Mouse (Mus musculus) megakaryocyte progenitor cell, adult 5-6 weeks (primary cell): Measurements from ENCODE around the gene Eif2s2. TPM values are rescaled to one million over a fixed set of nuclear protein-coding genes. Genes with fewer than 3 reads are reported as not detected.

Experiments used
- ATAC-seq: replicated peaks from 2 replicates; pipeline ENCODE4 v1.8.0; 2016; ENCODE audit warnings: mild to moderate bottlenecking, moderate TSS enrichment, inconsistent platforms; ENCODE audit not compliant: poor library complexity
- total RNA-seq, 2 experiments: library from RNA; stranded (forward) in 1 of 2; stranded (reverse) in 1 of 2; fragments of 157-497, 149-512 nt in 1 of 2; fragments of 200-1000 nt in 1 of 2; gene quantifications; 2 replicates each; pipeline versions ENCODE4 v1.2.3 to v1.2.4; 2015 to 2017

Gene Eif2s2
- total RNA-seq, 2 experiments from 2014 or later = 199 to 224 TPM

DNA sequence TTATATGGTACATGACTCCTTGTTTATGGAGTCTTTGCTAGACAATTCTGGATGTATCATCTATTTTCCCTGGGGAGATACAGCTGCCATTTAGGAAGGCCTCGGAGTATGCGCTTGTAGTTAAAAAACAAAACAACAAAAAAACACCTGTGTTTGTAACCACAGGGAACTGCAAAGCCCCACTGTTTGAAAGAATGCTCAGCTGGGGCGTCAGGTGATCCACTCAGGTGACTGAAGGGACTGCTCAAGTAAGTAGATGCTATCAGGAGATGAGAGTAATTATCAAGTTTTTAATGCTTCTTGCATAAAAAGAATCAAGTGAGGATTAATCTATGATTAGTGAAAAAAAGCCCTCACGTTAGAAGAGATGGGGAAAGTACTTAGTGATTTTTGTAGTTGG, 813 bp upstream of the Eif2s2 start:
- no peak for ATAC-seq

DNA sequence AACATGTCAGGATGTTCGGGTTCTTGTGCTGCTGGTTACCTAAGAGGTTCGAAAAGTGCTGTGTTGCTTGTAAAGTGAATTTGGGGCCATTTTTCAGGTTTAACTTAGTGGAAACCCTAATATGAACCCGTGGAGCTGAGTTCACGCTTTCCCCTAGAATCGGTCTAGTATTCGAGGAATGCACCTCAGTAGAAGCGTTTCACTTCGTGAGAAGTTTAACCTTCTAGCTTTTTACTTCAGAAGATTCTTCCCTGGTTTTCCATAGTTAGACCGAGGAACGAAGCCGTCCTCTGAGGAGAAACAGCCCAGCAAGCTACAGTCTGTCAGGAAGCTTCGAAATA, 280 bp upstream of the Eif2s2 start:
- ATAC-seq = peak; percentile 16

DNA sequence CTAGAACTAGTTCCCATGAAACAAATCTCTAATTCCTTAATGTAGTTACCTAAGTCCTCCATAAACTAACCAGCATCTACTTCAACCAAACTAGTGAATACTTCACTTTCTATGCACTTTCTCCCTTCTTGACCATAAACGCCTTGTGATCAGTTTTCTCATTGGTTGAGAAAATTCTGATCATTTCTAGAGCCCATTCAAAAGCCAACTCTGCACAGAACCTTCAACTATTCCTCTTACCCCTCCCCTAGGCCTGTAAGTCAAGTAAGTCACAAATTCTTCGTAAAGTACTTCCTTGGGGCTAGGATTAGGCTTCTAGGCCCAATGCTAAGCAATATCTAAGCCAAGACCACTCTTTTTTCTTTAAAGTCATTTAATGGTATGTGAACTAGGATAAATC, 1.1 kb downstream of the Eif2s2 start:
- no peak for ATAC-seq

DNA sequence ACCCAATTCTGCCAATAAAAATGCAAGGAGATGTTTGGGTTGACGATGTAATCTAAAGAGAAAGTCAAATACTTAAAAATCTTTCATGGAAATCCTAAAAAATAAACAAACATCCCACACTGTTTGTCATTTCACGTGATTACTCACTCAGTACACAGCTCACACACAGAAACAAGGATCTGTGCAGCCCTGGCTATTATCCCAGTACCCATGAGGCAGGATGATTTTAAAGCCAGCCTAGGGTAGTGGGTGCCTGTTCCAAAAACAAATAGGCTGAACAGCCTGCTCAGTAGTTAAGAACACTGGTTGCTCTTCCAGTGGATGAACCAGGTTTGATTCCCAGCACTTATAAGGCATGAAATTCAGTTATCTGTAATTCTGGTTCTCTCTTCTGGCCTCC, 16.1 kb downstream of the Eif2s2 start:
- ATAC-seq = no peak

DNA sequence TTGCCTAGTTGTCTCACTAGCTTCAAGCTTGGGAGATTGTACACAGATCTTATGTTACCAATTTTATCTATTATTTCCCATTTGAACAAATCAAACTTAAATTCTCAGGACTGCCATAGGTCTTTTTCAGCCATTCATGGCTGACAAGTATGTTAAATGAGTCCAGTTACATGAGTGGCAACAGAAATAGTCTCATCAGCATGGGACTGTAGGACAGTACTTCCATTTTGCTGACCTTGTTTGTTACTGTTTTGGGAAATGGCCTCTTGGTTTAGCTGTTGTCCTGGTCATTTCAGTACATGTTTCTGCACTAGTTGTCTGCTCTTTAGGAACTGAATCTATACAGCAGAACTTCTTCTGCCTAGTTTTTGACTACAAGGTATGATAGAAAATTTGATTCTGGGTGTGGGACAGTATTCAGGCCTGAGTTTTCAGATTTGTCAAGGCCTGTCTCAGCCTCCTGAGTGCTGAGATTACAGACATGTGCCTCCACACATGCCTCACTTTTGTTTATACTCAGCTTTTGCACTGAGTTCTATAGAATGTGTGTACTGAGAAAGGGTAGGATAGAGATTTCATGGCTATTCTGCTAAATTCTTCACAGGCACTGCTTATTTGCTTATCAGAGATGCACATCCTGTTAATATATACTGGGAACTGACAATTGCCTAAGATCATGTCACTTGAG, 22.6 kb downstream of the Eif2s2 start:
- ATAC-seq = no peak

DNA sequence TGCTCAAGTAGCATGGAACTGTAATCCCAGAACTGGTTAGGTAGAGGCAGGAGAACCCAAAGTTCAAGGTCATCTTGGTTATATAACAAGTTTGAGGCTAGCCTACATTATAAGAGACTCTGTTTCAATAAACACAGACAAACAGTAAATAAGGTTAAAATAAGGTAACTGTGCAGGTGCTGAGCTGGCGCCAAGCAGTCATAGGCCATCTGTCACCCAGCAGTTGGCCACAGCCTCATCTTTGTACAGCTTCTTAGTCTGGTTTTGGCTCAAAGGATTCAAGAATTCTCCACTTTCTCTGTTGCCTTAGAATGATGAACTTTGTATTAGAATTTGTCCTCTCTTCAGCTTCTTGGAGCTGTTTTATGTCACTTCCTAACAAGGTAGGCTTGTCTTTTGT, 24.6 kb downstream of the Eif2s2 start:
- no peak for ATAC-seq

DNA sequence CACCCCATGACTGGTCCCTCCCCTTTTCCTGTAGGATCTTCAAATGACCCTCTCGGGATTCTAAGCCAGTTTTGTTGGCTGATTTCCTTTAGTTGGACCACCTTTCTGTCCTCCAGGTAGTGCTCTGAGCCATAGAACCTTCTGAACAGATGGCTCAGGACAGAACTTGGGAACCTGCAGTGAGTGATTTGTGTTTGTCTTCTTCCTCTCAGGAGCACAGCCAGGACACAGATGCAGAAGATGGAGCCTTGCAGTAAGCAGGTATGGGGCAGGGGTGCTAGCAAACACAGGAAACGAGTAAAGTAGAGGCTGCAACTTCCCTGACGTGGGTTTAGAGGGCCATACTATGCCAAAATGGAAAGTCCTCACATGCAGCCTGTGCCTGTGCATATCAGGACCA, 27.0 kb downstream of the Eif2s2 start:
- ATAC-seq = no peak

DNA sequence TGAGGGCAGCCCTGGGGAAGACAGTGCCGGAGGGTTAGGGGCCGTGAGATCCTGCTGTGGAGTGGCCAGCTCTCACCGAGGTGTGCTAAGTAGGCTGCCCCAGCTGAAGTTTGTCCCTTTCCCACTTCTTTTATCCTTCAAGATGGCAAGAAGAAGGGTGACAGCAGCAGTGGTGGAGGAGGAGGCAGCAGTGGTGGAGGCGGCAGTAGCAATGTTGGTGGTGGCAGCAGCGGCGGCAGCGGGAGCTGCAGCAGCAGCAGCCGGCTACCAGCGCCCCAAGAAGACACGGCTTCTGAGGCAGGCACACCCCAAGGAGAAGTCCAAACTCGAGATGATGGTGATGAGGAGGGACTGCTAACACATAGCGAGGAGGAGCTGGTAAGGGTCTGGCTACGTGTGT, 29.1 kb downstream of the Eif2s2 start:
- ATAC-seq = no peak

DNA sequence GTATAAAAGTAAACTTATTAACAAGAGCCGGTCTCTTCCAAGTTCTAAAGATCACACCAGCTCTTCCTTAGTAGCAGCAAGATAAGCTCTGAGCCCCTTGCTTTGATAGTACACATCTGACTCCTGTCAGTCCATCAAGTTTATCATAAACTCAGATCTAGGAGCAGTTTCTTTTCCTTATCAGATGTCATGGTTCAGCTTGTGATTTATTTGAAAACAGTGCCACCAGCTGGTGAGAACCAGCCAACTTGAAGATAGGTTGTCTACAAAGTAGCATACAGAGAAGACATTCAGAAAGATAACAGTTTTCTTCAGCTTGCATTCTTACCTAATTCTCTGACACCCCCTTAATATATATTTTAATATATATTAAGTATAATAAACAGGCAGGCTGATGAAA, 37.4 kb downstream of the Eif2s2 start:
- 0 out of 2 replicates have a peak, but pooled peaks have one; percentile 44 for ATAC-seq

DNA sequence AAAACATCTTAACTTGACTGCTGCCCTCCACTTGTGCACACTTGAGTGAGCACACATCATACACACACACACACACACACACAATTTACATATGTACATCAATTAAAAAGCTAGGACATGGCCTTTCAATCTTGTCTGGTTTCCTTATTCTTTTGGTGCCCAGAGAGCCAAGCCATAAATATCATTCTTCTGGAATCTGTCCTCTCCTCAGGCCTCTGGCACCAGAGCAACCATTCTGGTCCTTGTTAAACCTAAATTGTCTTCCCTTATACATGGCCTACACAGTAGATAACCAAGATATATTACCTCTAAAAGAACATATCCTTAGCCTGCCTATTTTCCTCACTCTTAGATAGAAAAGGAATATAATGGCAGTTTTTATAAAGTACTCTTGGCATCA, 44.6 kb downstream of the Eif2s2 start:
- ATAC-seq = no peak

DNA sequence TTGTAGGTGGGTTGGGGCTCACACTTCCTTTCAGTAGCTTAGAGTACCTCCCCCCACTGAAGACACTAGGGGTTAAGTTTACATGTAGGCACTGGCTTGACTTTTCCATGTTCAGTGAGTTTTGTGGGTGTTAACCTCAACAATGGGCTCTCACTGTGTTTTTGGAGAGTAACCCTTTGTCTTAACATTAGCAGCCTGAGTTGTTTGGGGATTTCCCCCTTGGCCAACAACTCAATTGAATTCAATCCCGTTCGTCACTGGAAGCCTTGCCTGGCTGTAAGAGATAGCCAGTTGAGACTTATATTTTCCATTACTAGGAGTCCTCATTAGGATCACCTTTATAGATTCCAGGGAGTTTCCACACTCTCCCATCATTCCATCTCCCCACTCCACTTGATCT, 56.2 kb downstream of the Eif2s2 start:
- ATAC-seq = no peak

DNA sequence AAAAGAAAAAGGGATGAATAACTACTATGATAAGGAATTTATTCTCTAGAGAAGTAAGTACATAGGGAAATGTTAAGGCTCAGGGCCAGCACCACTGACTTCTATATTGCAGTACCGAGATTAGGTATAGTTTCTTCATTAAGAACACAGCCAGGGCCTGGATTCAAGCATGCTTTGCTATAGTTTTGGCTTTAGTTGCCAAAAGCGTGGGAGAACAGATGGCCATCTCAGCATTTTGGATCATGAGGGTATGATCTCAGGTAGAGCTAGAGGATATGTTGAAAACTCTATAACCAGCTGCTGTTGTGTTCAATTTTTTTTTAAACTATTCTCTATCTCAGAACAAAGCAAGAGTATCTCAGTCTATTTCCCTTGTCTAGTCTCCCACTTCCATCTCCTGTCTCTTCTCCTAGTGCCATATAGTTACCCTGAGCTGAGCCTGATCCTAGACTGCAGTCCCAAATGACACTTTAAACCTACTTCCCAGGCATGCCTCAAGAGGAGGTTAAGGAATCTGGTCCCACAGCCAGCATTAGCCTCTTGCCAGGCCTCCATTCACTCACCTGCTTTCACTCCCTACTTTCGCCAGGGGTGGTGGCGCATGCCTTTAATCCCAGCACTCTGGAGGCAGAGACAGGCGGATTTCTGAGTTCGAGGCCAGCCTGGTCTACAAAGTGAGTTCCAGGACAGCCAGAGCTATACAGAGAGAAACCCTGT, 58.4 kb downstream of the Eif2s2 start:
- no peak for ATAC-seq

DNA sequence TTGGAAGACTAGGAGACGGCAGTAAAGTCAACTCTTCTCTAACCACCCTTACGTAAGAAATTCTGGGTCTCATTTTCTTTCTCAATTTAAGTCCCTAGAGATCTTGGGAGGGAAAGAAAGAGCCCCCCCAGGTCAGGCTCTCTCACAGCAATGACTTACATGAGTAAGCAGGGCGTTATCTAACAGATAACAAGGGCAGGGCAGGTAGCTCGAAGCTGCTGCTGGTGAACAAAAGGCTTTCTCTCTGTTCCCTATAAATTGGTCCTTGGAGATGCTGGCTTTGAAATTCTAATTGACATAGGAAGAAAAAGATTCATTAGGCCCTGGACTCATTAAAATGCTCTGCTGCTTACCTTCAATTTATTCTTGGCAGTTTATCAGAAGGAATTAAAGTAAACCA, 60.3 kb downstream of the Eif2s2 start:
- peak; percentile 50; the same call in 1 of the 2 replicates for ATAC-seq

DNA sequence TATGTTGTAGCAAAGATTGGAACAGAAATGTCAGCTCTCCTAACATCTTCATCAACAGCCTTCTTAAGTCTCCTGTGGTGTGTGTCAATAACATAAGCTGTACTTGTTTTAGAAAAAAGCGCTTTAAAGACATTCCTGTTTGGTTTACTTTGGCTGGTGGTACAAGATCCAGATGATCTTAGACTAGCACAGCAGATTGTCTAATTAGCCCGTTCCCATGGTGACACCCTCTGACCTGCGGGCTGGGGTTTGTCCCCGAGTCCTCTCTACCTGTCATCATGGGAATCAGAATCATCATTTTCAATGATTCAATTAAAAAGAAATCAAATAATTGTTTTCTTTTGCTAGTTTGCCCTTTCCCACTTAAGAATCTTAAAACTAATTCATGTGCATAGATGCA, 65.2 kb downstream of the Eif2s2 start:
- ATAC-seq = no peak

DNA sequence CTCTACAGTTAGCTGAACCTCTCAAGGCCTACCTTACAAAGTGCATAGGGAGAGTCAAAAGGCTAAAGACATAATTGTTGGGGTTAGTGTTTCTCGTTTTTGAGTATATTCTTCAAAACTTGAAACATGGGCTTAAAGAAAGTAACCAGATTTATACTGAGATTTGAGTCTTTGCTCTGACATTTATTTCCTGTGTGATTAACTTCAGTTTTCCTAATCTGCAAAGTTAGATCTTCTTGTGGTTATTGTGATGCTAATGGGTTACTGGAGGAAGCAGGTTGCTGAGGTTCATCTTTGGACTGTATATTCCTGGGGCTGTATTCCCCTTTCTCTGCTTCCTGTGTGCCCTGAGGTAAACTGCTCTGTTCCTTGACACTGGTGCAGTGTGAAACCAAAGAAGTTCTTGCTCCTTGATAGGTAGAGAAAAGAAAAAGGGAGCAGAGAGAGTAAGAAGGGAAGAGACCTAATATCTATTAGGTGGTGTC, 66.6 kb downstream of the Eif2s2 start:
- no peak for ATAC-seq

Other genes starting within 250 kb of the Eif2s2 start
- 81.2 and 89.4 TPM in 2 replicates for gene Chmp4b, start 241.2 kb downstream of the Eif2s2 start, total RNA-seq (2015)
- gene Chmp4b, start 241.2 kb downstream of the Eif2s2 start, total RNA-seq (2017) = 103 and 120 TPM in 2 replicates
- not detected in 2 replicates for gene Gm14214, start 122.9 kb downstream of the Eif2s2 start, total RNA-seq (2015)
- not detected in 2 replicates for gene Gm14214, start 122.9 kb downstream of the Eif2s2 start, total RNA-seq (2017)
- 95.3 and 110 TPM in 2 replicates for gene Raly, start 101.8 kb downstream of the Eif2s2 start, total RNA-seq (2015)
- 163 and 183 TPM in 2 replicates for gene Raly, start 101.8 kb downstream of the Eif2s2 start, total RNA-seq (2017)
- gene a, start 101.5 kb downstream of the Eif2s2 start, total RNA-seq (2015) = 0.34 TPM in 1 of 2 replicates, not detected in the other
- gene a, start 101.5 kb downstream of the Eif2s2 start, total RNA-seq (2017) = not detected in 2 replicates
- gene Gm14226, start 125.3 kb upstream of the Eif2s2 start, total RNA-seq (2015) = not detected in 2 replicates
- not detected in 2 replicates for gene Gm14226, start 125.3 kb upstream of the Eif2s2 start, total RNA-seq (2017)
- gene Ahcy, start 181.6 kb upstream of the Eif2s2 start, total RNA-seq (2015) = 143 and 155 TPM in 2 replicates
- gene Ahcy, start 181.6 kb upstream of the Eif2s2 start, total RNA-seq (2017) = 103 and 109 TPM in 2 replicates
- gene Itch, start 240.6 kb upstream of the Eif2s2 start, total RNA-seq (2015) = 50.8 and 52.9 TPM in 2 replicates
- gene Itch, start 240.6 kb upstream of the Eif2s2 start, total RNA-seq (2017) = 48.7 and 53.4 TPM in 2 replicates